Mouse (Mus musculus): Measurements from ENCODE around the gene Pla2g4b.
A peak's percentile ranks its signal among the peaks of the same experiment; 100 is the strongest.

Pla2g4b gene

GRCm38 (mm10) chr2:120062248-120062647, 29.0 kb downstream of the Pla2g4b start:
- no peak for DNase-seq (ENCODE audit: low spot score in 2 of 2)

- DNase-seq (ENCODE audit: low spot score in 2 of 2), result no peak
These were observed 31.4 kb downstream of the Pla2g4b start for GRCm38 (mm10) chr2:120064639-120065038.

GRCm38 (mm10) chr2:120065243-120065642, 32.0 kb downstream of the Pla2g4b start:
- DNase-seq (ENCODE audit: low spot score in 2 of 2), result no peak

- DNase-seq (ENCODE audit: low spot score in 2 of 2), result no peak
These were observed 33.0 kb downstream of the Pla2g4b start for GRCm38 (mm10) chr2:120066224-120066623.

GRCm38 (mm10) chr2:120068555-120069465, 35.6 kb downstream of the Pla2g4b start:
- DNase-seq (ENCODE audit: low spot score in 2 of 2), result no peak

- no peak for DNase-seq (ENCODE audit: low spot score in 2 of 2)
These were observed 36.3 kb downstream of the Pla2g4b start for GRCm38 (mm10) chr2:120069466-120069990.

- no peak for DNase-seq (ENCODE audit: low spot score in 2 of 2)
These were observed 40.9 kb downstream of the Pla2g4b start for GRCm38 (mm10) chr2:120074096-120074495.

- DNase-seq (ENCODE audit: low spot score in 2 of 2), result peak in 1 of 2 experiments; percentile 24
These were observed 43.0 kb downstream of the Pla2g4b start for GRCm38 (mm10) chr2:120076076-120076705.

GRCm38 (mm10) chr2:120082416-120082815, 49.2 kb downstream of the Pla2g4b start:
- DNase-seq (ENCODE audit: low spot score in 2 of 2), result no peak

GRCm38 (mm10) chr2:120084593-120085361, 51.6 kb downstream of the Pla2g4b start:
- DNase-seq (ENCODE audit: low spot score in 2 of 2), result peak in 1 of 2 experiments; percentile 28

- no peak for DNase-seq (ENCODE audit: low spot score in 2 of 2)
These were observed 52.8 kb downstream of the Pla2g4b start for GRCm38 (mm10) chr2:120086038-120086437.

- no peak for DNase-seq (ENCODE audit: low spot score in 2 of 2)
These were observed 54.2 kb downstream of the Pla2g4b start for GRCm38 (mm10) chr2:120087391-120087790.

GRCm38 (mm10) chr2:120087897-120088296, 54.7 kb downstream of the Pla2g4b start:
- no peak for DNase-seq (ENCODE audit: low spot score in 2 of 2)

- no peak for DNase-seq (ENCODE audit: low spot score in 2 of 2)
These were observed 57.8 kb downstream of the Pla2g4b start for GRCm38 (mm10) chr2:120090979-120091378.

All from spleen, postnatal 4 days (tissue).